Mouse (Mus musculus): ENCODE measurements around the gene Kpna4. TPM values are rescaled to one million over a fixed set of nuclear protein-coding genes. Genes with fewer than 3 reads are reported as not detected.

Gene Kpna4
- polyA plus RNA-seq (2012; rRNA removed): 1.6 and 2.1 TPM in 2 replicates

DNA sequence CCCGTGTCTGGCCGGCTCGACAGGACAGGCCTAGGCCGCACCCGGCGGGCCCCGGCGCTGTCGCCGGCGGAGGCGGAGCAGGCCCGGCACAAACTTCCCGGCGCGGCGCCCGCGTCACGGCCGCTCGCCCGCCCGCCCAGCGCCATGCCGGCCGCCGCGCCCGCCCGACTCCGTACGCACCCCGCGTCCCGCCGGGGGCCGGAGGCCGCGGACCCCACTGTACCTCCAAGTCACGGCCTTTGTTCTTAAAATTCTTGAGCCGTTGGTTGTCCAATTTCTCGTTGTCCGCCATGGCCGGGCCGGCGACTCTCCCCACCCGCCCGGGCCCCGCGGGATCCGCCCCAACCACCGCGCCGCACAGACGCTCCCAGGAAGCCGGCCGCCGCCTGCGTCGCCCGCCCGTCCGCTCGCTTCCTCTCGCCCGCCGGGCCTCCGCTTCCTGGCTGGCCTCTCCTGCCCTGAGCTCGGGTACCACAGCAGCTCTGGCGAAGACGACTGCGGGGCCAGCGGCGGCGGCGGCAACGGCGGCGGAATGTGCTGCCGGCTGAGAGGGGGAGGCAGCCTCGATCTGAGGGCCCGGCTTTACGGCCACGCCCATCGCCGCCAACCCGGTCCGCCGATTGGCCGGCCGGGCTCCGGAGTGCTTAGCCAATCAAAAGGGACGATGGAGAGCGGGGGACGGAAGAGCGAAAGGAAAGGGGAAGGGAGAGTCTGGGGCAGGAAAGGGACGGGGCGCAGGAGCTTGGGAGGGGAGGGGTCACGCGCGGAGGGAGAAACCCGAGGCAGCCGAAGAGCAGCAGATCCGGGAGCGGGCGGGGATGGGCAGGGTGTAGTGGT is at the start of gene Kpna4:
Gene Kpna4 (minus strand): TSS at position 605 of the 837 bp plus-strand sequence.

DNA sequence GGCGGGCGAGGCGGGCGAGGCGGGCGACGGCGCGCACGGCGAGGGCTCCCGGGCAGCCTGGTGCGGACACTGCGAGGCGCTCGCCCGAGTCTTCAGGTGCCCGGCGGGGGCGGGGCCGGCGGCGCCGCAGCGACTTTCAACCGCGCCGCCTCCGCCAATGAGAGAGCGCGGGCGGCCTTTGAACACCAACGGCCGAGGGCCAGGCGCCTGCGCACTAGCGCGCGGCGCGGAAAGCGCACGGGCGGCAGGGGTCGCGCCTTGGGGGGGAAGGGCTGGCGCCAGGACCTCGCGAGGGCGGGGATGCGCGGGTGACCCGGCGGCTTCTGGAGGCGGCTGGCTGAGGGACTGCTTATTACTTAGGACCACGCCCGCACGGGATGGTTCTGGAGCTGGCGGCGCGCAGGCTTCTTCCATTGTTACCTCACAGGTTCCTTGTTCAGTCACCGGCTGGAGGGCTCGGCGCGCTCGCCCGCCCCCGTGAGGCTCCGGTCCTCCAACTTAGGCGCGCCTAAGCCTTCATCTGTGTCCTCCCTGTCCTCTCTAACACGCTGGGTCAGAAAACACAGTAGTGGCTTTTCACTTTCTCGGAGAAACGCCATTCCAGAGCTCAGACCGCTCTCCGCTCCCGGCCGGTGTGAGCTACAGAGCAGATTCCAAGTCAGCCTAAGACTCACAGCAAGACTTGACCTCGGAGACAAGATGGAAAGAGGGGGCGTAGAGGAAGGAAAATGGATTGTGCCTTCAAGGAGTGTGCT is 82.1 kb downstream of the Kpna4 start, which contains the start of gene Trim59:
Gene Trim59 (minus strand): TSS at position 111 of the 755 bp plus-strand sequence.

Other genes starting within 250 kb of the Kpna4 start
- 0.11 and 0.30 TPM in 2 replicates for gene Ift80, start 122.5 kb downstream of the Kpna4 start, polyA plus RNA-seq (2012; rRNA removed)
- gene Smc4, start 122.4 kb downstream of the Kpna4 start, polyA plus RNA-seq (2012; rRNA removed): 1.2 and 1.4 TPM in 2 replicates
- 0.48 and 0.93 TPM in 2 replicates for gene Trim59, start 82.4 kb downstream of the Kpna4 start, polyA plus RNA-seq (2012; rRNA removed)
- gene Arl14, start 95.3 kb upstream of the Kpna4 start, polyA plus RNA-seq (2012; rRNA removed): 0.90 and 1.1 TPM in 2 replicates
- 1.4 and 1.8 TPM in 2 replicates for gene Ppm1l, start 189.7 kb upstream of the Kpna4 start, polyA plus RNA-seq (2012; rRNA removed)